Mouse (Mus musculus) midbrain, embryonic 14.5 days (tissue): Measurements from ENCODE around the gene Vps16. TPM values are rescaled to one million over a fixed set of nuclear protein-coding genes. Genes with fewer than 3 reads are reported as not detected.
A peak's percentile ranks its signal among the peaks of the same experiment; 100 is the strongest.

Source experiments
- ATAC-seq: fragments of 200-750 bp; cut with Nextera tagmentation; 2 replicates; pipeline ENCODE4 v1.8.0; 2017; ENCODE audit warnings: moderate number of reproducible peaks, moderate library complexity; ENCODE audit not compliant: low FRiP score, low TSS enrichment
- DNase-seq: peaks from one replicate; pipeline ENCODE4 v3.0.0-alpha.2; 2015
- H3K27ac ChIP-seq: fragments of 300-500 bp; sonication (generic); replicated peaks from 2 replicates; pipeline ENCODE4 v1.5.1; 2014; ENCODE audit warnings: mild to moderate bottlenecking, low read depth, low read length, moderate library complexity
- H3K27me3 ChIP-seq: fragments of 300-500 bp; sonication (generic); 2 replicates; pipeline ENCODE4 v1.6.1; 2014; ENCODE audit warnings: low read length, control low read depth, mixed read lengths; ENCODE audit not compliant: control insufficient read depth, insufficient read depth
- H3K36me3 ChIP-seq: fragments of 300-500 bp; sonication (generic); 2 replicates; pipeline ENCODE4 v1.6.1; 2014; ENCODE audit warnings: low read length, control low read depth; ENCODE audit not compliant: control insufficient read depth, insufficient read depth
- H3K4me1 ChIP-seq: fragments of 300-500 bp; sonication (generic); 2 replicates; pipeline ENCODE4 v1.6.1; 2014; ENCODE audit warnings: mild to moderate bottlenecking, antibody characterized with exemption, low read length, control low read depth; ENCODE audit not compliant: control insufficient read depth, insufficient read depth
- H3K4me2 ChIP-seq: fragments of 300-500 bp; sonication (generic); 2 replicates; pipeline ENCODE4 v1.6.1; 2014; ENCODE audit warnings: mild to moderate bottlenecking, low read length, moderate library complexity
- H3K4me3 ChIP-seq: fragments of 300-500 bp; sonication (generic); replicated peaks from 2 replicates; pipeline ENCODE4 v1.5.1; 2014; ENCODE audit warnings: low read depth, low read length
- H3K9ac ChIP-seq: fragments of 300-500 bp; sonication (generic); replicated peaks from 2 replicates; pipeline ENCODE4 v1.6.1; 2014; ENCODE audit warnings: mild to moderate bottlenecking, low read length, moderate library complexity
- H3K9me3 ChIP-seq: fragments of 300-500 bp; sonication (generic); 2 replicates; pipeline ENCODE4 v1.6.1; 2016; ENCODE audit warnings: low read length, control low read depth, mixed read lengths; ENCODE audit not compliant: control insufficient read depth
- WGBS: fragments of 180-500 bp; shearing (Covaris S2); extraction: QIAGEN DNeasy Blood & Tissue Kit; methylation state at CpG from one replicate; pipeline ENCODE4 v1.1.7; 2014; 5-methylcytosine and 5-hydroxymethylcytosine counted together
- polyA plus RNA-seq: library from polyadenylated mRNA; unstranded; fragments of >200 nt; fragmentation: Nextera tagmentation; extraction: Ambion mirVana; gene quantifications from 2 replicates; pipeline ENCODE4 v1.2.1, GENCODE M21; 2014

Gene Vps16
- 88.2 and 88.6 TPM in 2 replicates for polyA plus RNA-seq

- DNase-seq (peak; percentile 97), ATAC-seq (peak; percentile 96)
- no peaks in the 10 kb centered on the region for H3K9me3 ChIP-seq
- H3K27me3 ChIP-seq, result no peaks in the 10 kb centered on the region
- peak within 1 kb of the TSS; percentile 95 for H3K27ac ChIP-seq
- peaks cover 19% of the 10 kb centered on the region for H3K4me1 ChIP-seq
- under 1% methylated on average over 58 of the region's 58 CpGs for WGBS
- peak within 1 kb of the TSS; percentile 80 for H3K4me2 ChIP-seq
- peak within 1 kb of the TSS; percentile 73 for H3K4me3 ChIP-seq
- H3K36me3 ChIP-seq, result peaks cover 1% of the 10 kb centered on the region; the same call in 1 of the 2 replicates
- H3K9ac ChIP-seq, result peak within 1 kb of the TSS; percentile 78
These were observed at the start of gene Vps16, which contains the start of gene Pced1a for GRCm38 (mm10) chr2:130424126-130424853. Gene Vps16 (plus strand): TSS chr2:130424339. Gene Pced1a (minus strand): TSS chr2:130424701.

- ATAC-seq (no peak), DNase-seq (no peak)
- Histone ChIP-seq H3K9ac (no peak overlapping the region), H3K4me1 (no peaks in the 10 kb centered on the region), H3K4me2 (no peak overlapping the region), H3K36me3 (no peaks in the 10 kb centered on the region), H3K4me3 (no peak overlapping the region), H3K27me3 (no peaks in the 10 kb centered on the region), H3K9me3 (no peaks in the 10 kb centered on the region), H3K27ac (no peak overlapping the region)
- WGBS, result 85% methylated on average over 4 of the region's 4 CpGs
These were observed 49.2 kb upstream of the Vps16 start for GRCm38 (mm10) chr2:130374951-130375350.

- H3K9me3 ChIP-seq, result no peaks in the 10 kb centered on the region
- no peaks in the 10 kb centered on the region for H3K27me3 ChIP-seq
- no peak overlapping the region for H3K27ac ChIP-seq
- H3K4me3 ChIP-seq, result no peak overlapping the region
- no peak overlapping the region for H3K4me2 ChIP-seq
- DNase-seq, result no peak
- no peak overlapping the region for H3K9ac ChIP-seq
- no peak for ATAC-seq
- H3K4me1 ChIP-seq, result no peaks in the 10 kb centered on the region
- H3K36me3 ChIP-seq, result no peaks in the 10 kb centered on the region
- WGBS, result 55% methylated on average over 3 of the region's 3 CpGs
These were observed 40.9 kb upstream of the Vps16 start for GRCm38 (mm10) chr2:130383205-130383604.

- no peak for DNase-seq
These were observed 40.2 kb upstream of the Vps16 start for GRCm38 (mm10) chr2:130383895-130384294.

GRCm38 (mm10) chr2:130386212-130386611, 37.9 kb upstream of the Vps16 start:
- Histone ChIP-seq H3K4me2 (no peak overlapping the region), H3K27ac (no peak overlapping the region), H3K9me3 (no peaks in the 10 kb centered on the region), H3K27me3 (no peaks in the 10 kb centered on the region), H3K4me3 (no peak overlapping the region), H3K9ac (no peak overlapping the region), H3K36me3 (0 out of 2 replicates have a peak, but pooled peaks cover 5% of the 10 kb centered on the region), H3K4me1 (no peaks in the 10 kb centered on the region)
- ATAC-seq (no peak), DNase-seq (no peak)
- WGBS, result 79% methylated on average over 1 of the region's 1 CpGs

More at GRCm38 (mm10) chr2:130383895-130384294, 40.2 kb upstream of the Vps16 start:
- H3K4me1 ChIP-seq, result no peaks in the 10 kb centered on the region
- WGBS, result 70% methylated on average over 6 of the region's 6 CpGs
- no peaks in the 10 kb centered on the region for H3K9me3 ChIP-seq
- no peak overlapping the region for H3K9ac ChIP-seq
- no peak for ATAC-seq
- no peaks in the 10 kb centered on the region for H3K27me3 ChIP-seq
- no peak overlapping the region for H3K27ac ChIP-seq
- no peaks in the 10 kb centered on the region for H3K36me3 ChIP-seq
- H3K4me3 ChIP-seq, result no peak overlapping the region
- H3K4me2 ChIP-seq, result no peak overlapping the region

GRCm38 (mm10) chr2:130388796-130389195, 35.3 kb upstream of the Vps16 start:
- no peak for DNase-seq
- H3K9ac ChIP-seq, result no peak overlapping the region

GRCm38 (mm10) chr2:130390993-130391625, 33.0 kb upstream of the Vps16 start:
- H3K27me3 ChIP-seq, result no peaks in the 10 kb centered on the region
- WGBS, result 86% methylated on average over 11 of the region's 11 CpGs
- H3K4me2 ChIP-seq, result no peak overlapping the region
- no peak overlapping the region for H3K9ac ChIP-seq
- no peaks in the 10 kb centered on the region for H3K4me1 ChIP-seq
- no peak for ATAC-seq
- H3K9me3 ChIP-seq, result no peaks in the 10 kb centered on the region
- 0 out of 2 replicates have a peak, but pooled peaks cover 14% of the 10 kb centered on the region for H3K36me3 ChIP-seq
- no peak for DNase-seq
- no peak overlapping the region for H3K27ac ChIP-seq
- H3K4me3 ChIP-seq, result no peak overlapping the region

More at GRCm38 (mm10) chr2:130388796-130389195, 35.3 kb upstream of the Vps16 start:
- no peak for ATAC-seq
- 83% methylated on average over 2 of the region's 2 CpGs for WGBS
- H3K36me3 ChIP-seq, result 0 out of 2 replicates have a peak, but pooled peaks cover 14% of the 10 kb centered on the region
- no peak overlapping the region for H3K27ac ChIP-seq
- H3K4me3 ChIP-seq, result no peak overlapping the region
- no peaks in the 10 kb centered on the region for H3K27me3 ChIP-seq
- no peaks in the 10 kb centered on the region for H3K4me1 ChIP-seq
- H3K4me2 ChIP-seq, result no peak overlapping the region
- H3K9me3 ChIP-seq, result no peaks in the 10 kb centered on the region

GRCm38 (mm10) chr2:130392836-130393235, 31.3 kb upstream of the Vps16 start:
- 83% methylated on average over 3 of the region's 3 CpGs for WGBS
- DNase-seq (no peak), ATAC-seq (no peak)

More at GRCm38 (mm10) chr2:130392836-130393235, 31.3 kb upstream of the Vps16 start:
- 0 out of 2 replicates have a peak, but pooled peaks cover 14% of the 10 kb centered on the region for H3K36me3 ChIP-seq
- no peak overlapping the region for H3K27ac ChIP-seq
- H3K27me3 ChIP-seq, result peaks cover 1% of the 10 kb centered on the region; the same call in 1 of the 2 replicates
- H3K9me3 ChIP-seq, result no peaks in the 10 kb centered on the region
- peaks cover 5% of the 10 kb centered on the region; the same call in 1 of the 2 replicates for H3K4me1 ChIP-seq
- no peak overlapping the region for H3K9ac ChIP-seq
- H3K4me3 ChIP-seq, result no peak overlapping the region
- no peak overlapping the region for H3K4me2 ChIP-seq
